Mouse (Mus musculus): Measurements from ENCODE around the gene Ackr3. TPM values are rescaled to one million over a fixed set of nuclear protein-coding genes. Genes with fewer than 3 reads are reported as not detected.

Gene Ackr3
- total RNA-seq, 2 experiments from 2014 or later, result 7.2 to 10.5 TPM

- DNase-seq (ENCODE audit: low spot score in 2 of 2), result no peak
- intact Hi-C loops (cut with DNase I), result loop anchor here (5.0 kb wide), 1 partner anchor 66 kb away; no protein-coding TSS in a partner anchor
These were observed 17.1 kb downstream of the Ackr3 start for GRCm38 (mm10) chr1:90220844-90221243.

- intact Hi-C loops (cut with DNase I), result loop anchor here (5.0 kb wide), 1 partner anchor 65 kb away; no protein-coding TSS in a partner anchor
These were observed 18.1 kb downstream of the Ackr3 start for GRCm38 (mm10) chr1:90221811-90222361.

GRCm38 (mm10) chr1:90222427-90222901 is 18.7 kb downstream of the Ackr3 start:
- DNase-seq (ENCODE audit: low spot score in 2 of 2), result no peak
- intact Hi-C loops (cut with DNase I), result loop anchor here (5.0 kb wide), 1 partner anchor 65 kb away; no protein-coding TSS in a partner anchor

More at GRCm38 (mm10) chr1:90221811-90222361, 18.1 kb downstream of the Ackr3 start:
- DNase-seq (ENCODE audit: low spot score in 2 of 2), result peak; percentile 74 to 85

DNA sequence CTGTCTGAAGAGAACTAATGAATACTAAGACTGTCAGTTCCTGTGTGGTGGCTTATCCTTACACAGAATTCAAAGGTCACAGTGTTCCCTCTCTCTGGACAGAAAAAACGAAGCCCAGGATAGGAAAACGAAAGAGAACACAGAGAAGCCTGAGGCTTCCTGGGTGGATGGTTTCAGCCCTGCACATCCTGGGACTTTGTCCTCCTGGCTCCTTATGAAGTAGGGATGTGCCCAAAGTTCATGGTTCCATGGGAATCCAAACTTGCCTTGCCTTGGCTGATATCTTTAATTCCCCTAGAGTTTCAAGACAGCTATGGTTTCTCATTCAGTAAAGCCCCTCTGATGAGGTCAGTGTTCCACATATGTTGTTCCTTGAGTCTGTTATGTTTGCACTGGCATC is 19.2 kb downstream of the Ackr3 start:
- DNase-seq (ENCODE audit: low spot score in 2 of 2), result no peak
- intact Hi-C loops (cut with DNase I), result loop anchor here (5.0 kb wide), 1 partner anchor 64 kb away; no protein-coding TSS in a partner anchor

- intact Hi-C loops (cut with DNase I), result no loop called here
- DNase-seq (ENCODE audit: low spot score in 2 of 2), result no peak
These were observed 21.9 kb downstream of the Ackr3 start for GRCm38 (mm10) chr1:90225603-90226254.

GRCm38 (mm10) chr1:90227684-90228322 is 24.0 kb downstream of the Ackr3 start:
- intact Hi-C loops (cut with DNase I), result no loop called here
- DNase-seq (ENCODE audit: low spot score in 2 of 2), result no peak

- DNase-seq (ENCODE audit: low spot score in 2 of 2), result no peak
- intact Hi-C loops (cut with DNase I), result no loop called here
These were observed 24.5 kb downstream of the Ackr3 start for GRCm38 (mm10) chr1:90228323-90228697.

GRCm38 (mm10) chr1:90230611-90231010 is 26.8 kb downstream of the Ackr3 start:
- intact Hi-C loops (cut with DNase I), result no loop called here
- DNase-seq (ENCODE audit: low spot score in 2 of 2), result no peak

DNA sequence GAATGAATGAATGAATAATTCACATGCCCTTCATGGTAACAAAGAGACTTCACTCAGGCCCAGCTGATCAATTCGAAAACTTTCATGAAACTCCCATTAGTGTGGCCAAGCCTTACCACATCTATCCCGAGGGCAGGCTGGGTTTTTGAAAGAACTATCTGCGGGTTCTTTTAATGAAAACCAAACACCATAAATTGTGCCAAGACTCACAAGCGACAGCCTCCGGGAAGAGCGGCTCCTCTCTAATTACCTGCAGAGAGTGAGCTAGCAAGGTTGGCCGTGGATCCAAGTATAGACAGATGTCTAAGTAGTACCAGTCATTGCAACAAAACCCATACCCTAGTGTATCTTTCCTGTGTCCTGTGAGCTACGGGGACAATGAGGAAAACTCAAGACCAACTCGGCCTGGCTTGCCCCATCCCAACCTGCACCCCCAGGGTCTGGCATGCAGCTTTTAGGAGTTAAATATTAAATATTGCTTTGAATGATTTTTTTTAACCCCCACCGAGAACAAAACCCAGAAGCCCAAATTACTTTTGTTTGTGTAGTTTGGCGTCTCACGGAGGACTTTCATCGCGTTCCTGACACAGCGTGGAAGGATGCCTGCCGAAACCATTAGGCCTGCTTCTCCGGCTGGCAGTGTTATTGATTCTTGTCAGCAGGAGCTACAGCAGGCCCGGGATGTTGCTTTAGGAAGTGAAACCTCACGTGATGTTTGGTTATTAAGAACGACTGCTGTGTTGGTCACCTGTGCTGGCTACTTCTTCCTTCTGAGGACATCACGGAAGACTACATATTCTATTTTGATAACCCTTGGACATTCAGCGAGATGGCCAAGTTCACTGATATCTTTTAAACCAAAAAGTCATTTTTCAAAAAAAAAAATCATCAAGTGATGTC is 28.1 kb downstream of the Ackr3 start:
- DNase-seq (ENCODE audit: low spot score in 2 of 2), result no peak
- intact Hi-C loops (cut with DNase I), result no loop called here

- DNase-seq (ENCODE audit: low spot score in 2 of 2), result no peak
- intact Hi-C loops (cut with DNase I), result no loop called here
These were observed 28.7 kb downstream of the Ackr3 start for GRCm38 (mm10) chr1:90232491-90232885.

- intact Hi-C loops (cut with DNase I), result no loop called here
- no peak for DNase-seq (ENCODE audit: low spot score in 2 of 2)
These were observed 30.9 kb downstream of the Ackr3 start for GRCm38 (mm10) chr1:90234620-90235054.

- DNase-seq (ENCODE audit: low spot score in 2 of 2), result no peak
- intact Hi-C loops (cut with DNase I), result no loop called here
These were observed 32.9 kb downstream of the Ackr3 start for GRCm38 (mm10) chr1:90236640-90237039.

- intact Hi-C loops (cut with DNase I), result no loop called here
- no peak for DNase-seq (ENCODE audit: low spot score in 2 of 2)
These were observed 34.5 kb downstream of the Ackr3 start for GRCm38 (mm10) chr1:90238095-90238888.

DNA sequence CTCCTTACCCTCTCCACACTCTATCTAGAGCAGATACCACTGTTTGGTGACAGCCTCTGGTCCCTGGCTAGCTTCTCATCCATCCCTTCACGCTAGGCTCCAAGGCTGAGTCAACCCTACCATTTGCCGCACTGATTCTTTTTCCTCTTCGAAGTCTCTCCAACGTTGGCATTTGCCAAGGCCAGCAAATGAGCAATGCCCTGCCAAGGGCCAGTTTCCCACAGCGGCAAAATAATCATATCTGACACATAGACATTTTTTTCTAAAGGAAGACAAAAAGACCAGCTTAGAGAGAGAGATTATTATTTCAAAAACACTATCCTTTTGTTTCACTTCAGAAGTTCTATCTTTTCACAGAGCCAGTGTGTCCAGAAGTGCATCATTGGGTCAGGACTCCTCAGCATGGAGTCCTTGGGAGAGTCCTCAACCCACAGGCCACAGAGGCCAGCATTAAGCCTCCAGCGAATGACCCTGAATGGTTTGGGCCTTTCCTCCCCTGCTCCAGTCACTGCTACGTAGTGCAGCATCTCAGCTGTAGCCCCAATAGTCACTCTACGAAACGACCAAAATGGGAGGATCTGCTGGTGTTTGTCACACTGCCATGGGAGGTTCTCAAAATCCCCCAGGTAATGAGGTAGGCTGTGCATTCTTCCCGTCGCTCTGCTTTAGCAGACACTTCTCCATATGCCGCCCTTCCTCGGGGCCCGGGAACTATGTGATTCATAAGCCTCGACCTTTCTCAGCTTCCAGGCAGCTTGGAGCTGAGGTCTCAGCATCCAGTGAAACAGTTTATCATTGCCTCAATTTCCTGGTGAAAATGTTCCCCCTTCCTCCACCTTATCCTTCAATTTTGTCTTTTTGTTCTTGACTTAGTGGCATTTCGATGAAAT is 35.8 kb downstream of the Ackr3 start:
- DNase-seq (ENCODE audit: low spot score in 2 of 2), result no peak
- intact Hi-C loops (cut with DNase I), result no loop called here

GRCm38 (mm10) chr1:90240287-90240686 is 36.5 kb downstream of the Ackr3 start:
- intact Hi-C loops (cut with DNase I), result no loop called here
- no peak for DNase-seq (ENCODE audit: low spot score in 2 of 2)

- intact Hi-C loops (cut with DNase I), result no loop called here
- no peak for DNase-seq (ENCODE audit: low spot score in 2 of 2)
These were observed 38.7 kb downstream of the Ackr3 start for GRCm38 (mm10) chr1:90242444-90242989.

- DNase-seq (ENCODE audit: low spot score in 2 of 2), result no peak
- intact Hi-C loops (cut with DNase I), result no loop called here
These were observed 40.8 kb downstream of the Ackr3 start for GRCm38 (mm10) chr1:90244537-90244936.

DNA sequence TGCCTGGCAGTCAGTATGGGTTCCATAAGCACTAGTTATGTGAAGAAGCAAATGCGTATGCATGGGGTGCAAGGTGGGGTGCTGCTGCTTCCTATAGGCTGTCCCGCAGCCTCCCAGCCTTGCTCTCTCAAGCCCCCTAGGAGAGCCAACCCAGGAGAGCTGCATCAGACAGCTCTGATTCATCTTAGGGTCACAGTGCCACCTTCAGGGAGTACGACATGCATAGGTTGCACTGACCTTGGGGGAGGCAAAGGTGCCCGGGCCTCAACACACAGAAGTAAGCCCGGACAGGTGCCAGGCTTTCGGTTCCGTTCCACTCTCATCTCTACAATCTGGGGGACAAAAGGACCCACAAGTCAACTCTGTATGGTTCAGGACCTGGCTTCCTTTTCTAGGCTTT is 41.8 kb downstream of the Ackr3 start:
- intact Hi-C loops (cut with DNase I), result no loop called here
- DNase-seq (ENCODE audit: low spot score in 2 of 2), result no peak
